Mouse (Mus musculus) hindbrain, embryonic 12.5 days (tissue): ENCODE results near the gene Kcnq5. TPM values are rescaled to one million over a fixed set of nuclear protein-coding genes. Genes with fewer than 3 reads are reported as not detected.

Experiments used
- ATAC-seq: fragments of 200-750 bp; cut with Nextera tagmentation; 2 replicates; pipeline ENCODE4 v1.8.0; 2017; ENCODE audit warnings: moderate TSS enrichment; ENCODE audit not compliant: low FRiP score
- H3K27ac ChIP-seq: fragments of 300-500 bp; sonication (generic); 2 replicates; pipeline ENCODE4 v1.5.1; 2016; ENCODE audit warnings: mild to moderate bottlenecking
- H3K27me3 ChIP-seq: fragments of 300-500 bp; sonication (generic); 2 replicates; pipeline ENCODE4 v1.6.1; 2016; ENCODE audit warnings: mild to moderate bottlenecking
- H3K36me3 ChIP-seq: fragments of 300-500 bp; sonication (generic); 2 replicates; pipeline ENCODE4 v1.6.1; 2016; ENCODE audit warnings: mild to moderate bottlenecking
- H3K4me1 ChIP-seq: fragments of 300-500 bp; sonication (generic); 2 replicates; pipeline ENCODE4 v1.6.1; 2016
- H3K4me2 ChIP-seq: fragments of 300-500 bp; sonication (generic); replicated peaks from 2 replicates; pipeline ENCODE4 v1.6.1; 2016; ENCODE audit warnings: mild to moderate bottlenecking
- H3K4me3 ChIP-seq: fragments of 300-500 bp; sonication (generic); 2 replicates; pipeline ENCODE4 v1.5.1; 2016; ENCODE audit warnings: mild to moderate bottlenecking
- H3K9ac ChIP-seq: fragments of 300-500 bp; sonication (generic); 2 replicates; pipeline ENCODE4 v1.6.1; 2016; ENCODE audit warnings: mild to moderate bottlenecking, moderate library complexity
- H3K9me3 ChIP-seq: fragments of 300-500 bp; sonication (generic); replicated peaks from 2 replicates; pipeline ENCODE4 v1.6.1; 2016; ENCODE audit warnings: mild to moderate bottlenecking
- WGBS: fragments of 180-500 bp; shearing (Covaris S2); methylation state at CpG from one replicate; pipeline ENCODE4 v1.1.7; 2016; 5-methylcytosine and 5-hydroxymethylcytosine counted together
- polyA plus RNA-seq: library from polyadenylated mRNA; unstranded; fragments of >200 nt; fragmentation: Nextera tagmentation; extraction: Ambion mirVana; gene quantifications from 2 replicates; pipeline ENCODE4 v1.2.1, GENCODE M21; 2016

Kcnq5 gene
- polyA plus RNA-seq, 1 experiment from 2014 or later, result 2.3 TPM

DNA sequence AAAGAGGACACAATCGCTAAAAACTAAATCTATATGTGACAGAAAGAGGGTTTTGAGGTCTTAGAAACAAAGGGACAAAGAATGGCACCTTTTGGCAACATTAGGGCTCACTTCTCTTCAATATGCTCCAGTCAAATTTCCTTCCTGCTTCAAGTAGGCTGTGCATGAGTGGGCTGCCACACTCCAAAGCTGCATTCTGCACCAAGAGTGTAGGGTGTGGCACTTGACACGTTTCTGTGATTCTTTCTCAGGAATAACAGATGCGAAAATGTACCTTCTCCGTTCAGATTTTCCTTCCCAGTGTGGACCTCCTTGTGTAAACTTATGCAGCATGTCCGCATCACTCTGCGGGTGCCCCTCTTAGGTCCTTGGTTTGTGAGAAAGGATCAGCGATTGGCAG lies 455.1 kb downstream of the Kcnq5 start:
- no peak overlapping the region for H3K4me2 ChIP-seq
- ATAC-seq, result no peak
- no peak overlapping the region for H3K4me3 ChIP-seq
- no peaks in the 10 kb centered on the region for H3K9me3 ChIP-seq
- H3K9ac ChIP-seq, result no peak overlapping the region
- no peaks in the 10 kb centered on the region for H3K4me1 ChIP-seq
- no peak overlapping the region for H3K27ac ChIP-seq
- no peaks in the 10 kb centered on the region for H3K27me3 ChIP-seq
- 82% methylated on average over 7 of the region's 7 CpGs for WGBS
- H3K36me3 ChIP-seq, result no peaks in the 10 kb centered on the region

DNA sequence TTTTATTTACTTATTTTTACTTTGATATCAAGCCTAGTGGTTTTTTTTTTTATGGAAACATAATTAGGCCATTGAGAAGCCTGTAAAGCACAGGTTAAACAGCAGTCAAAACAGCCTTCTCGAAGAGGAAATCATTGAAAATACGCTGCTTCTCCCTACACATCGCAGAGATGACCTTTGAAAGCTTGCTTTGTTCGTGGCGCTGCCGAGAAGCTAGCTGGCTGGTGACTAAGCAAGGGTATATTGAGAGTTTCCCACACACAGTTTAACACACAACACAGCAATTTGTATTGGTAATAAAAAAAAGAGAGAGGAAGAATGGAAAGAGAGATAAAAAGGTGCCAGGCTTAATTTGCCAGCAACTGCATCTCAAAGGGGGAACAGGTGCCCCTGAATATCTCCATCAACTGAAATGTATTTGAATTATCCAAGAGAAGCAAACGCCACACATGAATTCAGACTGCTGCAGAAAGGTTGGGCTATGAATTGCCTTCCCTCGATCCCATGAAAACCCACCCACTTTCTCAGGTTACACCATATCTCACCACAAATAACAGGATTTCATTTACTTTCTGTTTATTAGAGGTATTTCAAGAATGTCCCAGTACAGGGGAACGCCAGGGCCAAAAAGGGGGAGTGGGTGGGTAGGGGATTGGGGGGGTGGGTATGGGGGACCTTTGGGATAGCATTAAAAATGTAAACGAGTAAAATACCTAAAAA lies 461.8 kb downstream of the Kcnq5 start:
- H3K4me2 ChIP-seq, result no peak overlapping the region
- H3K4me3 ChIP-seq, result no peak overlapping the region
- 55% methylated on average over 10 of the region's 10 CpGs for WGBS
- no peaks in the 10 kb centered on the region for H3K27me3 ChIP-seq
- H3K36me3 ChIP-seq, result no peaks in the 10 kb centered on the region
- ATAC-seq, result no peak
- H3K9me3 ChIP-seq, result no peaks in the 10 kb centered on the region
- no peaks in the 10 kb centered on the region for H3K4me1 ChIP-seq
- no peak overlapping the region for H3K27ac ChIP-seq
- no peak overlapping the region for H3K9ac ChIP-seq

DNA sequence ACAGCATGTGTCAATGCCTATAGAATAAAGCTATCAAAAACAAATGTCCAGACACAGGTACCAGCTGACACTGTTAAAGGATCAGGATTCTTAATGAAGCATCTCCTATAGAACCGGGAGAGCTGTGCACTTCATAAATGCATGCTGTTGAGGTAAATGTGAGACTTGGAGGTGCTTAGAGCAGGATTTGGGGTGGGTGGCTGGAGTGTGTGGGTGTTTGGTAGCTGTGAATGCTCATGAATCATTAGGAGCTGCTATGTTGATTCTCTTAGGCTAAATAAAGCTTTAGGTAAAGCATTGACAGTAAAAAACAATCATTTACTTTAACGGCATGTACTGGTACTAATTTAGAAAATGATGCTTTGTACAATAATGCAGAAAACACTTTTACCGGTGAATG lies 465.4 kb downstream of the Kcnq5 start:
- ATAC-seq, result no peak
- Histone ChIP-seq H3K4me3 (no peak overlapping the region), H3K9ac (no peak overlapping the region), H3K27me3 (no peaks in the 10 kb centered on the region), H3K4me2 (no peak overlapping the region), H3K9me3 (no peaks in the 10 kb centered on the region), H3K27ac (no peak overlapping the region), H3K36me3 (no peaks in the 10 kb centered on the region), H3K4me1 (no peaks in the 10 kb centered on the region)
- 90% methylated on average over 3 of the region's 3 CpGs for WGBS

DNA sequence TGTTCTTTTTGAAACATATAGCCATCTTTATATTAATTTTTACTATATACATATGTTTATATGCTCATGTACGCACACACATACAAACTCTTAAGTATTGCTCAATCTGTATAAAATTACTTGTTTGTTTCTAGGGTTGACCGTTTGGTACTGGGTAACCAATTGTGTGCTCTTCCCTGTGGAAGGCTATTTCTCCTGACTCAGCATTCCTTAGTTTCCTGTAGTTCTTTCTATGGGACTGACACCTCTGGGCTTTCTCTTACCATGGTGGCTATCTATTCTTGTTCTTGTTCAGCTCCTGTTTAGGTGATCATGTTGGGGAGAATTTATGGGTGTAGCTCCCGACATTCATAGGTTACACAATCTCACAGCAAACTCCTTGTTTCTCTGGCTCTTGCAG lies 473.1 kb downstream of the Kcnq5 start:
- ATAC-seq, result no peak

GRCm38 (mm10) chr1:21486266-21486665 lies 475.5 kb downstream of the Kcnq5 start:
- WGBS, result 60% methylated on average over 5 of the region's 5 CpGs

More for the DNA sequence above, 473.1 kb downstream of the Kcnq5 start:
- no peak overlapping the region for H3K9ac ChIP-seq
- no peak overlapping the region for H3K4me3 ChIP-seq
- H3K4me2 ChIP-seq, result no peak overlapping the region
- H3K9me3 ChIP-seq, result no peaks in the 10 kb centered on the region
- H3K36me3 ChIP-seq, result no peaks in the 10 kb centered on the region
- 85% methylated on average over 3 of the region's 3 CpGs for WGBS
- H3K27ac ChIP-seq, result no peak overlapping the region
- no peaks in the 10 kb centered on the region for H3K27me3 ChIP-seq
- H3K4me1 ChIP-seq, result no peaks in the 10 kb centered on the region

GRCm38 (mm10) chr1:21469311-21469710 lies 492.4 kb downstream of the Kcnq5 start:
- Histone ChIP-seq H3K27me3 (no peaks in the 10 kb centered on the region), H3K27ac (no peak overlapping the region), H3K4me1 (no peaks in the 10 kb centered on the region), H3K4me2 (no peak overlapping the region), H3K9me3 (no peaks in the 10 kb centered on the region), H3K4me3 (no peak overlapping the region), H3K9ac (no peak overlapping the region), H3K36me3 (no peaks in the 10 kb centered on the region)
- no peak for ATAC-seq
- WGBS, result 88% methylated on average over 6 of the region's 6 CpGs

More at GRCm38 (mm10) chr1:21486266-21486665, 475.5 kb downstream of the Kcnq5 start:
- Histone ChIP-seq H3K27me3 (no peaks in the 10 kb centered on the region), H3K4me1 (no peaks in the 10 kb centered on the region), H3K4me2 (no peak overlapping the region), H3K9me3 (no peaks in the 10 kb centered on the region), H3K27ac (no peak overlapping the region), H3K9ac (no peak overlapping the region), H3K36me3 (no peaks in the 10 kb centered on the region), H3K4me3 (no peak overlapping the region)
- no peak for ATAC-seq

DNA sequence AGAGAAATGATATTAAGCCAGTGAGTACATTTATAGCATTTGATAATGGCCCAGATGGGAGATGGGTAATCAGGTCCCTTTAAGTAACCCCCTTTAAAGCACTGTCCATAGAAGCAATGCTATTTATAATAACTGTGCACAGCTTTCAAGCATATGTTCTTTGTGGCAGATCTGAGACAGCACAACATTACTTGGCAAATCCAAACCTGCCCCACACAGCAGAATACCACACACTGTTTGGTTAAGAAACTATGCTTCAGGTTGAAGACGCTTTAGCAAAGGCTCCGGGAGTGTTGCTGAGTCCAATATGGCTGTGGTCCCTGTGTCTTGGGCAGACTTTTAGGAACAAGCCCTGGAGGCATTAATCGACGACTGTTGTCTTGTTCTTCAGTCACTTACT lies 495.3 kb downstream of the Kcnq5 start:
- no peak for ATAC-seq
- no peaks in the 10 kb centered on the region for H3K36me3 ChIP-seq
- no peaks in the 10 kb centered on the region for H3K9me3 ChIP-seq
- no peak overlapping the region for H3K4me2 ChIP-seq
- H3K27me3 ChIP-seq, result no peaks in the 10 kb centered on the region
- no peak overlapping the region for H3K27ac ChIP-seq
- WGBS, result 86% methylated on average over 4 of the region's 4 CpGs
- no peak overlapping the region for H3K9ac ChIP-seq
- no peaks in the 10 kb centered on the region for H3K4me1 ChIP-seq
- no peak overlapping the region for H3K4me3 ChIP-seq

DNA sequence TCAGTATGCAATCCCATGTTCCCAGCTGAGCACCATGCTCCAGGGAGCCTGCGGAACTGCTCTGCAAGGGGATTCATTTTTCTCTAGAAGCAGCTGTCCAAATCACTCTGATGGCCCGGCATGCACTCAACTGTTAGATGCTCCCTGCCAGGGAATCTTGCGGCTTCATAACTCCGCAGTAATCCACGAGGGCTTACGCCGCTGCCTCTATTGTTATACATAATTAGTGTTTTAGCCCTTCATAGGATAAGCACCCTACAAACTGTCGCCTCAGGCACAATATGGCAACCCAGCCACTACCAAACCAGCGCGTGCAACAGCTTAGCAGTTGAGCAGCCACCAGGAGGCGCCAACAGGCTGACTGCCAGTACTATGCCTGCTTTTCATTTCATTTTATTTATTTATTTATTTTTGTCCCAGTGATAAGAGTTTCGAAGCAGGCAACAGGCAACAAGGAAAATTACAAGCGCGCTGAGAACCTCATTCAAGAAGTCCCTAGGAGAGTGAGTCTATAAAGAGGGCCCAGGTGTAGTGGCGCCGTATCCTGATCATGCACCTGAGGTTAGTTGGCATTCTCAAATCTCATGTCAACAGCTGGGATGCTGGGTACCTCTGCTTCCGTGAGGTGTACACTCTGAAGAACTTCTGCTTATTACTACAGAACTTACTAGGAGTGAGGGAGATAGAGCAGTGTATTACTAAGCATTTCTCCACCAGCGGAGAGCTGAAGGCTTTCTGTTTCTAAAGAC lies 500.6 kb downstream of the Kcnq5 start:
- H3K4me3 ChIP-seq, result no peak overlapping the region
- no peaks in the 10 kb centered on the region for H3K36me3 ChIP-seq
- no peaks in the 10 kb centered on the region for H3K27me3 ChIP-seq
- no peaks in the 10 kb centered on the region for H3K4me1 ChIP-seq
- H3K27ac ChIP-seq, result no peak overlapping the region
- peak overlapping the region; percentile 28; the same call in 1 of the 2 replicates for H3K4me2 ChIP-seq
- peak; percentile 88 for ATAC-seq
- 55% methylated on average over 18 of the region's 18 CpGs for WGBS
- H3K9me3 ChIP-seq, result no peaks in the 10 kb centered on the region
- H3K9ac ChIP-seq, result no peak overlapping the region

GRCm38 (mm10) chr1:21458581-21458980 lies 503.2 kb downstream of the Kcnq5 start:
- no peak overlapping the region for H3K4me2 ChIP-seq
- H3K4me3 ChIP-seq, result no peak overlapping the region
- ATAC-seq, result no peak
- whole genome bisulfite sequencing, result 84% methylated on average over 8 of the region's 8 CpGs
- no peaks in the 10 kb centered on the region for H3K27me3 ChIP-seq
- no peak overlapping the region for H3K27ac ChIP-seq
- H3K9me3 ChIP-seq, result no peaks in the 10 kb centered on the region
- no peaks in the 10 kb centered on the region for H3K4me1 ChIP-seq
- H3K9ac ChIP-seq, result no peak overlapping the region
- H3K36me3 ChIP-seq, result no peaks in the 10 kb centered on the region

- Histone ChIP-seq H3K27me3 (no peaks in the 10 kb centered on the region), H3K27ac (no peak overlapping the region), H3K4me1 (no peaks in the 10 kb centered on the region), H3K4me2 (no peak overlapping the region), H3K36me3 (no peaks in the 10 kb centered on the region), H3K9me3 (no peaks in the 10 kb centered on the region), H3K4me3 (no peak overlapping the region), H3K9ac (no peak overlapping the region)
- ATAC-seq, result no peak
- WGBS, result 88% methylated on average over 5 of the region's 5 CpGs
Observed at GRCm38 (mm10) chr1:21455971-21456370, 505.8 kb downstream of the Kcnq5 start.

DNA sequence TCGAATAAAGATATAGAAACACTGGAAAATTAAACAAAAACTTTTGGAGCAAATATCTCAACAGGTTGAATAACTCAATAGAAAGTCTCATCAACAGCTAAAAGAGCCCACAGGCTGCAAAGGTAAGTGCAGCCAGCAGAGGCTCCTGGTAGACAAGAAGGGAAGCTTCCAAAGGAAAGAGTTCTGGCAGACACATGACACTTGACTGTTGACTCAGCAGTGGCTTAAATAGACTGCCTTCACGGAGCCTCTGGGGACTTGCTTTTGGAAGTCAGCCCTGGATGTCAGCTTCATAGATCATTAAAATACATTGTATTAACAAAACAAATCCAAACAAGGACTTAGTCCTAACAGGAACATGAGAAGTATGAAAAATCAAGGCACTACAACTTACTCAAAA lies 513.5 kb downstream of the Kcnq5 start:
- 70% methylated on average over 2 of the region's 2 CpGs for WGBS
- no peak overlapping the region for H3K9ac ChIP-seq
- H3K27me3 ChIP-seq, result no peaks in the 10 kb centered on the region
- no peaks in the 10 kb centered on the region for H3K4me1 ChIP-seq
- H3K4me2 ChIP-seq, result no peak overlapping the region
- H3K36me3 ChIP-seq, result no peaks in the 10 kb centered on the region
- no peak overlapping the region for H3K4me3 ChIP-seq
- no peak for ATAC-seq
- H3K9me3 ChIP-seq, result no peaks in the 10 kb centered on the region
- no peak overlapping the region for H3K27ac ChIP-seq

GRCm38 (mm10) chr1:21436753-21437152 lies 525.0 kb downstream of the Kcnq5 start:
- 81% methylated on average over 3 of the region's 3 CpGs for WGBS
- no peak overlapping the region for H3K4me2 ChIP-seq
- H3K4me1 ChIP-seq, result no peaks in the 10 kb centered on the region
- H3K27ac ChIP-seq, result no peak overlapping the region
- no peaks in the 10 kb centered on the region for H3K9me3 ChIP-seq
- H3K9ac ChIP-seq, result no peak overlapping the region
- no peaks in the 10 kb centered on the region for H3K36me3 ChIP-seq
- no peaks in the 10 kb centered on the region for H3K27me3 ChIP-seq
- no peak for ATAC-seq
- H3K4me3 ChIP-seq, result no peak overlapping the region

DNA sequence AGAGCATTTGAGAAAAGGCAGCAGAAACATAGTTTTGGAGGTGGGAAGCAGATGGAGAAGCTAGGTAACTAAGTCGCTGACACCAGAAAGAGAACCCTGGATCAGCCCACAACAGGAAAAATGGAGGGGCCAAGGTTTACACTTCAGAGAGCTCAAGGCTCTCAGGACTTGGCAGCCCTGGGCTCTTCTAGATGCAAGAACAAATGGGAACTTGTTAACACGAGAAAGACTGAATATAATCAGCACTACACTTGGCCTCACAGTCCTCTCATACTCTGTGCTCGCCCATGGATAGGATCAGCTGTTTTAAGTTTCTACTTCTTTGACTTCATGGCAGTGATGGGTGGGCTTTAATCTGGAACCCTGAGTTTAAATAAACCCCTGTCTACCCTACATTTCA lies 526.9 kb downstream of the Kcnq5 start:
- no peak overlapping the region for H3K9ac ChIP-seq
- H3K4me3 ChIP-seq, result no peak overlapping the region
- H3K4me1 ChIP-seq, result no peaks in the 10 kb centered on the region
- no peak overlapping the region for H3K27ac ChIP-seq
- H3K4me2 ChIP-seq, result no peak overlapping the region
- H3K27me3 ChIP-seq, result no peaks in the 10 kb centered on the region
- H3K36me3 ChIP-seq, result no peaks in the 10 kb centered on the region
- WGBS, result 64% methylated on average over 3 of the region's 3 CpGs
- H3K9me3 ChIP-seq, result no peaks in the 10 kb centered on the region
- ATAC-seq, result no peak
